Mouse (Mus musculus): Measurements from ENCODE around the gene Hormad1. TPM values are rescaled to one million over a fixed set of nuclear protein-coding genes. Genes with fewer than 3 reads are reported as not detected.
"Not testable (repeated sequence)": the region's sequence is repeated elsewhere in the genome, so short reads cannot be mapped to it uniquely, and the experiment has no call there.

Gene Hormad1
- total and polyA plus RNA-seq, 2 experiments = not detected

- peak; percentile 30 for DNase-seq (ENCODE audit: extremely low read depth, low read depth, low spot score)
- Histone ChIP-seq H3K27me3 (ENCODE audit: control insufficient read depth, insufficient read depth, low read length) (no peaks in the 10 kb centered on the region), H3K9ac (ENCODE audit: low read depth, low read length) (no peak overlapping the region; the same call in 1 of the 2 replicates), H3K4me1 (ENCODE audit: control insufficient read depth, insufficient read depth, low read length) (no peaks in the 10 kb centered on the region), H3K36me3 (ENCODE audit: control insufficient read depth, insufficient read depth, low read length) (no peaks in the 10 kb centered on the region), H3K27ac (replicated peaks; ENCODE audit: insufficient read depth, low read depth, low read length) (no peak overlapping the region), H3K4me3 (ENCODE audit: insufficient read depth, low read depth, low read length) (no peak overlapping the region), H3K79me2 (ENCODE audit: control insufficient read depth, insufficient read depth, low read length) (no peaks in the 10 kb centered on the region)
- TF ChIP-seq POLR2A (IDR thresholded peaks at IDR 0.05; ENCODE audit: extremely low read depth, insufficient read depth, low read length) (no peak), CTCF (IDR thresholded peaks at IDR 0.05; ENCODE audit: low read depth, low read length) (no peak)
- WGBS = 83% methylated on average over 6 of the region's 6 CpGs
Observed at GRCm38 (mm10) chr3:95529814-95530213, 29.7 kb upstream of the Hormad1 start.

DNA sequence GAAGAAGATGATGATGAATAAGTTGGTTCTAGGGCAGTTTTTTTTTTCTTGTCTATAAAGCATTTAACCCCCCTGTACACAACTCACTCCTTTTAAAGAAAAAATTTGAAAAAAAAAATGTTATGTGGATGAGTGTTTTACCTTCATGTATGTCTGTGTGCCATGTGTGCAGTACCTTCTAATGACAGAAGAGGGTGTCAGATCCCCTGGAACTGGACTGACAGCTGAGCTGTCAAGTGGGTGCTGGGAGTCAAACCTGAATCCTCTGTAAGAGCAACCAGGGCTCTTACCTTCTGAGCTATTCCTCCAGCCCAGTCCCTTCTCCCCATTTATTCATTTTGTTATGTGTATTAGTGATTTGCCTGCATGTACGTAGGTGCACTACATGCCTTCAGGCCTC, 28.5 kb upstream of the Hormad1 start:
- Histone ChIP-seq H3K4me1 (ENCODE audit: control insufficient read depth, insufficient read depth, low read length) (no peaks in the 10 kb centered on the region), H3K36me3 (ENCODE audit: control insufficient read depth, insufficient read depth, low read length) (no peaks in the 10 kb centered on the region), H3K27me3 (ENCODE audit: control insufficient read depth, insufficient read depth, low read length) (no peaks in the 10 kb centered on the region), H3K79me2 (ENCODE audit: control insufficient read depth, insufficient read depth, low read length) (no peaks in the 10 kb centered on the region), H3K4me3 (ENCODE audit: insufficient read depth, low read depth, low read length) (no peak overlapping the region), H3K9ac (ENCODE audit: low read depth, low read length) (no peak overlapping the region), H3K27ac (replicated peaks; ENCODE audit: insufficient read depth, low read depth, low read length) (no peak overlapping the region)
- DNase-seq (ENCODE audit: extremely low read depth, low read depth, low spot score) = no peak
- WGBS = 96% methylated on average over 1 of the region's 1 CpGs
- TF ChIP-seq CTCF (IDR thresholded peaks at IDR 0.05; ENCODE audit: low read depth, low read length) (no peak), POLR2A (IDR thresholded peaks at IDR 0.05; ENCODE audit: extremely low read depth, insufficient read depth, low read length) (no peak)

- Histone ChIP-seq H3K27me3 (ENCODE audit: control insufficient read depth, insufficient read depth, low read length) (no peaks in the 10 kb centered on the region), H3K9ac (ENCODE audit: low read depth, low read length) (no peak overlapping the region), H3K79me2 (ENCODE audit: control insufficient read depth, insufficient read depth, low read length) (no peaks in the 10 kb centered on the region), H3K27ac (replicated peaks; ENCODE audit: insufficient read depth, low read depth, low read length) (no peak overlapping the region), H3K4me1 (ENCODE audit: control insufficient read depth, insufficient read depth, low read length) (no peaks in the 10 kb centered on the region), H3K4me3 (ENCODE audit: insufficient read depth, low read depth, low read length) (no peak overlapping the region), H3K36me3 (ENCODE audit: control insufficient read depth, insufficient read depth, low read length) (no peaks in the 10 kb centered on the region)
- 91% methylated on average over 5 of the region's 5 CpGs for WGBS
- TF ChIP-seq POLR2A (IDR thresholded peaks at IDR 0.05; ENCODE audit: extremely low read depth, insufficient read depth, low read length) (no peak), CTCF (IDR thresholded peaks at IDR 0.05; ENCODE audit: low read depth, low read length) (no peak)
- DNase-seq (ENCODE audit: extremely low read depth, low read depth, low spot score) = no peak
Observed at GRCm38 (mm10) chr3:95533364-95533763, 26.1 kb upstream of the Hormad1 start.

GRCm38 (mm10) chr3:95534927-95535326, 24.6 kb upstream of the Hormad1 start:
- no peak for DNase-seq (ENCODE audit: extremely low read depth, low read depth, low spot score)
- H3K4me1 ChIP-seq (ENCODE audit: control insufficient read depth, insufficient read depth, low read length) = no peaks in the 10 kb centered on the region
- H3K27me3 ChIP-seq (ENCODE audit: control insufficient read depth, insufficient read depth, low read length) = no peaks in the 10 kb centered on the region
- no peak overlapping the region for H3K9ac ChIP-seq (ENCODE audit: low read depth, low read length)
- no peaks in the 10 kb centered on the region for H3K79me2 ChIP-seq (ENCODE audit: control insufficient read depth, insufficient read depth, low read length)
- H3K36me3 ChIP-seq (ENCODE audit: control insufficient read depth, insufficient read depth, low read length) = no peaks in the 10 kb centered on the region
- TF ChIP-seq POLR2A (IDR thresholded peaks at IDR 0.05; ENCODE audit: extremely low read depth, insufficient read depth, low read length) = no peak
- no peak for TF ChIP-seq CTCF (IDR thresholded peaks at IDR 0.05; ENCODE audit: low read depth, low read length)
- 90% methylated on average over 1 of the region's 1 CpGs for WGBS
- H3K27ac ChIP-seq (replicated peaks; ENCODE audit: insufficient read depth, low read depth, low read length) = no peak overlapping the region
- H3K4me3 ChIP-seq (ENCODE audit: insufficient read depth, low read depth, low read length) = no peak overlapping the region

DNA sequence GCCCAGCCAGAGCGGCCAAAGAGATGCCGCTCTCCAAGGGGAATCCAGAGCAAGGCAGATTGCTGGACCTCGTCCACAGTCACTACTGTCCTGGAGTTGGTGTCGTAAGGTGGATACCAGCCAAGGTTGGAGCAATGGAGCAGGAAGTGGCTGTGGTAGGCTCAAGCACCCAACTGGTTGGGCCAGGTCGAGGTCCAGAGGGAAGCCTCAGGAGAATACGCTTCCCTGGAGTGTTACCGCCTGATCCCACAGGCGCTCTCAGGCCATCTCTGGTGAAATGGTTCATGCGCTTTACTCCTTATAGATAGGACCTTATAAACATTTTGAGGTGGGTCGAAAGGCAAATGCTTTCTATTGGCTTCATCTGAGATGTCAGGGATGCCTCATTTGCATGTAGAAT, 20.5 kb upstream of the Hormad1 start:
- no peaks in the 10 kb centered on the region for H3K27me3 ChIP-seq (ENCODE audit: control insufficient read depth, insufficient read depth, low read length)
- H3K4me1 ChIP-seq (ENCODE audit: control insufficient read depth, insufficient read depth, low read length) = no peaks in the 10 kb centered on the region
- 84% methylated on average over 10 of the region's 10 CpGs for WGBS
- H3K9ac ChIP-seq (ENCODE audit: low read depth, low read length) = no peak overlapping the region
- no peaks in the 10 kb centered on the region for H3K79me2 ChIP-seq (ENCODE audit: control insufficient read depth, insufficient read depth, low read length)
- H3K27ac ChIP-seq (replicated peaks; ENCODE audit: insufficient read depth, low read depth, low read length) = no peak overlapping the region
- no peak overlapping the region for H3K4me3 ChIP-seq (ENCODE audit: insufficient read depth, low read depth, low read length)
- TF ChIP-seq CTCF (IDR thresholded peaks at IDR 0.05; ENCODE audit: low read depth, low read length) (no peak), POLR2A (IDR thresholded peaks at IDR 0.05; ENCODE audit: extremely low read depth, insufficient read depth, low read length) (no peak)
- peak; percentile 11 for DNase-seq (ENCODE audit: extremely low read depth, low read depth, low spot score)
- no peaks in the 10 kb centered on the region for H3K36me3 ChIP-seq (ENCODE audit: control insufficient read depth, insufficient read depth, low read length)

DNA sequence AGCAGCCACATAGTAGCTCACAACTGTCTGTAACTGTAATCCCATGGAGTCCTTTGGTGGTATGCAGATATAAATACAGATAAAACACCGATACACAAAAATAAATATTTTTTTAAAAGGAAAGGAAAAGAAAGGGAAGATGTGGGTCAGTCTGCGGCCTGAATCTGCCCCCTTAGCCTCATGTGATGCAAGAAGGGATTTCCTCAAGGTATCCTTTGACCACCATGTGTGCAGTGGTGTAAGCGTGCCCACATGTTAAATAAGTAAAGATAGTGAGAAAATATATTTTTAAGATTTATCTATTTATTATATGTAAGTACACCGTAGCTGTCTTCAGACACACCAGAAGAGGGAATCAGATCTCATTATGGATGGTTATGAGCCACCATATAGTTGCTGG, 19.6 kb upstream of the Hormad1 start:
- no peaks in the 10 kb centered on the region for H3K4me1 ChIP-seq (ENCODE audit: control insufficient read depth, insufficient read depth, low read length)
- TF ChIP-seq POLR2A (IDR thresholded peaks at IDR 0.05; ENCODE audit: extremely low read depth, insufficient read depth, low read length) (no peak), CTCF (IDR thresholded peaks at IDR 0.05; ENCODE audit: low read depth, low read length) (no peak)
- no peak for DNase-seq (ENCODE audit: extremely low read depth, low read depth, low spot score)
- no peaks in the 10 kb centered on the region for H3K79me2 ChIP-seq (ENCODE audit: control insufficient read depth, insufficient read depth, low read length)
- no peak overlapping the region for H3K27ac ChIP-seq (replicated peaks; ENCODE audit: insufficient read depth, low read depth, low read length)
- no peak overlapping the region for H3K4me3 ChIP-seq (ENCODE audit: insufficient read depth, low read depth, low read length)
- H3K36me3 ChIP-seq (ENCODE audit: control insufficient read depth, insufficient read depth, low read length) = no peaks in the 10 kb centered on the region
- no peaks in the 10 kb centered on the region for H3K27me3 ChIP-seq (ENCODE audit: control insufficient read depth, insufficient read depth, low read length)
- 95% methylated on average over 4 of the region's 4 CpGs for WGBS
- H3K9ac ChIP-seq (ENCODE audit: low read depth, low read length) = no peak overlapping the region

GRCm38 (mm10) chr3:95541186-95541585, 18.3 kb upstream of the Hormad1 start:
- not testable (repeated sequence) for H3K4me3 ChIP-seq (ENCODE audit: insufficient read depth, low read depth, low read length); H3K36me3 ChIP-seq (ENCODE audit: control insufficient read depth, insufficient read depth, low read length); H3K27ac ChIP-seq (replicated peaks; ENCODE audit: insufficient read depth, low read depth, low read length); H3K4me1 ChIP-seq (ENCODE audit: control insufficient read depth, insufficient read depth, low read length); H3K79me2 ChIP-seq (ENCODE audit: control insufficient read depth, insufficient read depth, low read length); H3K9ac ChIP-seq (ENCODE audit: low read depth, low read length); H3K27me3 ChIP-seq (ENCODE audit: control insufficient read depth, insufficient read depth, low read length); DNase-seq (ENCODE audit: extremely low read depth, low read depth, low spot score)
- WGBS = 74% methylated on average over 2 of the region's 2 CpGs

All from liver, adult 2 months (tissue).